ENCODE assay signal across 25 mouse cellular contexts in genomic region chr1:84272951-84273350, GRCm38 (mm10).
A peak's percentile ranks its signal among the peaks of the same experiment; 100 is the strongest.
DNase-seq lines count a peak whose midpoint lies in the region; ATAC-seq and TF ChIP-seq lines count a peak whose summit lies in the region.
"Had no signal": no experiment of that assay in that cellular context is flagged by ENCODE, and none has a peak within 500 bp of the region (broad histone marks: within the 10 kb centered on the region; RNA-seq: fewer than 3 reads in every experiment).

No protein-coding gene starts in this region.

- no peaks in the 10 kb centered on the region for H3K9me3 ChIP-seq in liver, embryonic 11.5 days (ENCODE audit: control insufficient read depth, low read length)
- H3K9me3 ChIP-seq in liver, postnatal 0 days (ENCODE audit: low read length): no peaks in the 10 kb centered on the region
- no peaks in the 10 kb centered on the region for H3K9me3 ChIP-seq in forebrain, embryonic 16.5 days (ENCODE audit: control insufficient read depth, low read length)
- H3K9me3 ChIP-seq: embryonic facial prominence, embryonic 10.5 days; embryonic facial prominence, embryonic 13.5 days; forebrain, embryonic 12.5 days; forebrain, embryonic 15.5 days; hindbrain, embryonic 10.5 days; hindbrain, embryonic 13.5 days; intestine, embryonic 15.5 days had no signal

- peaks cover 35% of the 10 kb centered on the region for H3K4me1 ChIP-seq in liver, adult 2 months (ENCODE audit: control insufficient read depth, insufficient read depth, low read length)
- H3K4me1 ChIP-seq in liver, embryonic 11.5 days (replicated peaks; ENCODE audit: control insufficient read depth, insufficient read depth, low read length): no peaks in the 10 kb centered on the region
- 0 out of 2 replicates have a peak, but pooled peaks cover 3% of the 10 kb centered on the region for H3K4me1 ChIP-seq in liver, postnatal 0 days (ENCODE audit: insufficient read depth)
- H3K4me1 ChIP-seq in forebrain, embryonic 16.5 days (replicated peaks; ENCODE audit: control insufficient read depth, insufficient read depth, low read length): no peaks in the 10 kb centered on the region
- H3K4me1 ChIP-seq: embryonic facial prominence, embryonic 10.5 days; embryonic facial prominence, embryonic 13.5 days; forebrain, embryonic 12.5 days; forebrain, embryonic 15.5 days; hindbrain, embryonic 10.5 days; hindbrain, embryonic 13.5 days; intestine, embryonic 15.5 days had no signal

- ATAC-seq in liver, embryonic 11.5 days (replicated peaks; ENCODE audit: low FRiP score): no peak
- ATAC-seq in liver, postnatal 0 days: no peak
- ATAC-seq in forebrain, embryonic 16.5 days: no peak
- ATAC-seq: activated CD4-positive, CD25-positive, alpha-beta regulatory T cell, adult 4 months; CD4-positive, CD25-positive, alpha-beta regulatory T cell, adult 4 months; forebrain, embryonic 15.5 days; hindbrain, embryonic 16.5 days; intestine, embryonic 15.5 days had no signal

- no peak overlapping the region for H3K4me2 ChIP-seq in liver, embryonic 11.5 days
- no peak overlapping the region; the same call in 1 of the 2 replicates for H3K4me2 ChIP-seq in liver, postnatal 0 days (ENCODE audit: low read depth, low read length)
- no peak overlapping the region for H3K4me2 ChIP-seq in forebrain, embryonic 16.5 days (ENCODE audit: low read length)
- H3K4me2 ChIP-seq: embryonic facial prominence, embryonic 13.5 days; forebrain, embryonic 12.5 days; forebrain, embryonic 15.5 days; heart, embryonic 11.5 days; hindbrain, embryonic 13.5 days; intestine, embryonic 15.5 days had no signal

- TF ChIP-seq CTCF in liver, adult 2 months (IDR thresholded peaks at IDR 0.05; ENCODE audit: low read depth, low read length): no peak
- TF ChIP-seq CTCF in liver, postnatal 0 days (IDR thresholded peaks at IDR 0.05; ENCODE audit: low read depth): no peak

- H3K27me3 ChIP-seq in liver, adult 2 months (ENCODE audit: control insufficient read depth, insufficient read depth, low read length): no peaks in the 10 kb centered on the region
- H3K27me3 ChIP-seq in liver, embryonic 11.5 days (replicated peaks; ENCODE audit: control insufficient read depth, insufficient read depth, low read length): no peaks in the 10 kb centered on the region
- H3K27me3 ChIP-seq in liver, postnatal 0 days (ENCODE audit: insufficient read depth, low read length): no peaks in the 10 kb centered on the region
- H3K27me3 ChIP-seq in forebrain, embryonic 16.5 days (replicated peaks; ENCODE audit: control insufficient read depth, insufficient read depth, low read length): no peaks in the 10 kb centered on the region
- H3K27me3 ChIP-seq: embryonic facial prominence, embryonic 13.5 days; forebrain, embryonic 12.5 days; forebrain, embryonic 15.5 days; hindbrain, embryonic 13.5 days; intestine, embryonic 15.5 days had no signal

- H3K79me2 ChIP-seq in liver, adult 2 months (ENCODE audit: control insufficient read depth, insufficient read depth, low read length): peaks cover 21% of the 10 kb centered on the region

- WGBS in liver, adult 2 months: 18% methylated on average over 4 of the region's 4 CpGs
- 66% methylated on average over 4 of the region's 4 CpGs for whole genome bisulfite sequencing in liver, embryonic 11.5 days
- 59% methylated on average over 4 of the region's 4 CpGs for WGBS in liver, postnatal 0 days (ENCODE audit: insufficient replicate concordance)
- 75% methylated on average over 4 of the region's 4 CpGs for WGBS in forebrain, embryonic 16.5 days

- H3K36me3 ChIP-seq in liver, adult 2 months (ENCODE audit: control insufficient read depth, insufficient read depth, low read length): no peaks in the 10 kb centered on the region
- no peaks in the 10 kb centered on the region for H3K36me3 ChIP-seq in liver, embryonic 11.5 days (ENCODE audit: control insufficient read depth, insufficient read depth, low read length)
- H3K36me3 ChIP-seq in liver, postnatal 0 days (replicated peaks; ENCODE audit: insufficient read depth, low read length): no peaks in the 10 kb centered on the region
- no peaks in the 10 kb centered on the region for H3K36me3 ChIP-seq in forebrain, embryonic 16.5 days (ENCODE audit: control insufficient read depth, insufficient read depth)
- H3K36me3 ChIP-seq: embryonic facial prominence, embryonic 10.5 days; embryonic facial prominence, embryonic 13.5 days; forebrain, embryonic 12.5 days; forebrain, embryonic 15.5 days; hindbrain, embryonic 10.5 days; hindbrain, embryonic 13.5 days; intestine, embryonic 15.5 days had no signal

- TF ChIP-seq EP300 in liver, postnatal 0 days (IDR thresholded peaks at IDR 0.05; ENCODE audit: low read depth): no peak

- no peak for TF ChIP-seq POLR2A in liver, adult 2 months (IDR thresholded peaks at IDR 0.05; ENCODE audit: extremely low read depth, insufficient read depth, low read length)

- H3K27ac ChIP-seq in liver, adult 2 months (replicated peaks; ENCODE audit: insufficient read depth, low read depth, low read length): peak overlapping the region; percentile 89
- H3K27ac ChIP-seq in liver, embryonic 11.5 days (ENCODE audit: low read depth, low read length): no peak overlapping the region
- H3K27ac ChIP-seq in liver, postnatal 0 days (ENCODE audit: low read depth): peak overlapping the region; percentile 61
- H3K27ac ChIP-seq in forebrain, embryonic 16.5 days (ENCODE audit: low read length): no peak overlapping the region
- H3K27ac ChIP-seq: embryonic facial prominence, embryonic 10.5 days; embryonic facial prominence, embryonic 13.5 days; forebrain, embryonic 12.5 days; forebrain, embryonic 15.5 days; hindbrain, embryonic 10.5 days; hindbrain, embryonic 13.5 days; intestine, embryonic 15.5 days had no signal

- no peak overlapping the region for H3K4me3 ChIP-seq in liver, adult 2 months (ENCODE audit: insufficient read depth, low read depth, low read length)
- H3K4me3 ChIP-seq in liver, embryonic 11.5 days (ENCODE audit: low read depth, low read length): no peak overlapping the region
- H3K4me3 ChIP-seq in liver, postnatal 0 days (ENCODE audit: low read depth, low read length): no peak overlapping the region
- no peak overlapping the region for H3K4me3 ChIP-seq in forebrain, embryonic 16.5 days (replicated peaks; ENCODE audit: low read length)
- H3K4me3 ChIP-seq: embryonic facial prominence, embryonic 10.5 days; embryonic facial prominence, embryonic 13.5 days; erythroblast, embryonic 14.5 days; forebrain, embryonic 12.5 days; forebrain, embryonic 15.5 days; hindbrain, embryonic 10.5 days; hindbrain, embryonic 13.5 days; intestine, embryonic 15.5 days had no signal

- peak; percentile 14 for DNase-seq in cerebellum, adult 9-11 months
- no peak for DNase-seq in cerebellum, adult 11-12 months
- peak; percentile 92 for DNase-seq in liver, adult 2 months (ENCODE audit: extremely low read depth, low read depth, low spot score)
- DNase-seq in liver, embryonic 11.5 days (ENCODE audit: low spot score): no peak
- no peak for DNase-seq in liver, postnatal 0 days
- DNase-seq: adrenal gland, postnatal 14 days; cerebellum, adult 11 months; cerebellum, adult 8-10 months; cerebellum, postnatal 25 days; embryo, embryonic 11 days; gastrocnemius, postnatal 10 days; gastrocnemius, postnatal 36 days had no signal

- H3K9ac ChIP-seq in liver, adult 2 months (ENCODE audit: low read depth, low read length): no peak overlapping the region
- no peak overlapping the region for H3K9ac ChIP-seq in liver, embryonic 11.5 days (ENCODE audit: low read depth, low read length)
- H3K9ac ChIP-seq in liver, postnatal 0 days (replicated peaks): no peak overlapping the region
- H3K9ac ChIP-seq in forebrain, embryonic 16.5 days (replicated peaks; ENCODE audit: low read depth, low read length): no peak overlapping the region
- H3K9ac ChIP-seq: embryonic facial prominence, embryonic 13.5 days; forebrain, embryonic 12.5 days; forebrain, embryonic 15.5 days; hindbrain, embryonic 13.5 days; intestine, embryonic 15.5 days had no signal

Comparison
In these comparisons a context has a peak if more than half of its experiments do, and no peak if none do; other contexts are left out.
1. DNase-seq: peak in cerebellum, adult 9-11 months (single experiment) and liver, adult 2 months (single experiment); none in cerebellum, adult 11-12 months (single experiment), liver, embryonic 11.5 days (single experiment) and liver, postnatal 0 days (single experiment).
2. H3K27ac ChIP-seq: peak in liver, adult 2 months (single experiment) and liver, postnatal 0 days (single experiment); none in liver, embryonic 11.5 days (single experiment) and forebrain, embryonic 16.5 days (single experiment).